Mouse (Mus musculus) ovary, adult 10 weeks (tissue): ENCODE results near the gene Btnl4. TPM values are rescaled to one million over a fixed set of nuclear protein-coding genes. Genes with fewer than 3 reads are reported as not detected.

Experiments used
- polyA plus RNA-seq: library from polyadenylated mRNA; stranded (reverse); fragments of 350-450 nt; fragmentation: Illumina TruSeq; extraction: RNeasy Lipid Tissue Mini Kit (QIAGEN cat#74804); gene quantifications from one replicate; pipeline ENCODE4 v1.2.3, GENCODE M21; 2014

Gene Btnl4
- polyA plus RNA-seq = not detected

DNA sequence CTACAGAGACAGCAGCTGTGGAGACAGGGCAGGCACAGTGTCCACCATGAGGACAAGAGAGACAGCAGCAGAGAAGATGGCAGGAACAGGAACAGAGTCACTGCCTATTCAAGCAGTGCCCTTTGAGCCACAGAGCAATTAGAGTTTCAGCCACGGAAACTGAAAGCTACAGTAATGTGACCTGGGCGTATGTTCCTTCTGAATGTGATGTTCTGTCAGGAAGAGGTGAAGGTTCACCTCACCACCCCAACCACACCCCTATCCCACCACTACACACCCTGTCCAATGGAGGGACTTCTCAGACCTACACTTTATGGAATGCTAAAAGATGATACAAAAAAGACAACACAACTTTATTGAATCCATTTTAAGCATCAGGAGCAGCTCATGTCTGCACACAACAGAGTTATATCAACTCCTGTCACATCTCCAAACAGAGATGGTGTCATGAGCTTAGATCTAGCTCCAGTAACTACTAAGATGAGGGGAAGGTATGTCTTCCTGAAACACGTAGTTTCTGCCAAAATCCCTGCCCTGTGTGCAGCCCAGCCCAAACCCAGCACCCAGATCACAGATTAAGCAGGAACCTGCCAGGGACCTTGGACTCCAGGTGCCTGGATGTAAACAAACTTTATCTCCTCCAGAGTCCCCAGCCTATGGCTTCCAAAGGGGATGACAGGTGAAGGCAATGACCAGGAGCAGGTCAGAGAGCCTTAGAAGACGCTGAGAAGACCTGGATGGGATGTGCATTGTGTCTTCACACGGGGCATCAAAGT is at the start of gene Btnl4:
Btnl4 (minus strand) TSS at position 81 of the 776 bp plus-strand sequence.

DNA sequence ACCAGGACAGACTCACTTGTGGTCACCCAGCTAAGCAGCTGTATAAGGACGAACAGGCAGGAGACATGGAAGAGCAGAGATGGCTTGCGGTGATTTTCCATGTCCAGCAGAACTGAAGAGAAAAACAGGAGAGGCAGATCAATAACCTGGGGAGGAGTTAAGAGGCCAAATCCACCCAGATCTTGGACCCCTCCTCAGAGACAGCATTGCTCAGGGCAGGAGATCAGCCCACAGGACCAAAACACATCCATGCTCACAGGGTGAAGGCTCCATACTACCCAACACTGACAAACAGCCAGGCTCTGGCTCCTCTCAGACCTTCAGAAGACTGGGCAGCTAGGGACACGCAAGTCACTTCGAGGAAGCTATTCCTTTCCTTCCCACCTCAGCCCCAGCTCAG is 40.1 kb upstream of the Btnl4 start, which contains the start of gene Btnl6:
Btnl6 (minus strand) TSS at position 101 of the 400 bp plus-strand sequence.

Other genes starting within 250 kb of the Btnl4 start
- 3.7 TPM for gene H2-Ob, start 238.4 kb downstream of the Btnl4 start, polyA plus RNA-seq
- gene H2-Ab1, start 219.6 kb downstream of the Btnl4 start, polyA plus RNA-seq = 33.0 TPM
- 106 TPM for gene H2-Aa, start 189.5 kb downstream of the Btnl4 start, polyA plus RNA-seq
- 4.0 TPM for gene H2-Eb1, start 171.5 kb downstream of the Btnl4 start, polyA plus RNA-seq
- gene H2-Eb2, start 151.7 kb downstream of the Btnl4 start, polyA plus RNA-seq = 0.17 TPM
- gene Btnl2, start 122.5 kb downstream of the Btnl4 start, polyA plus RNA-seq = 0.97 TPM
- 0.20 TPM for gene Btnl1, start 100.2 kb downstream of the Btnl4 start, polyA plus RNA-seq
- 1.8 TPM for gene BC051142, start 78.5 kb downstream of the Btnl4 start, polyA plus RNA-seq
- gene Btnl6, start 40.0 kb upstream of the Btnl4 start, polyA plus RNA-seq = not detected
- 0.40 TPM for gene Notch4, start 87.0 kb upstream of the Btnl4 start, polyA plus RNA-seq
- gene Gpsm3, start 112.5 kb upstream of the Btnl4 start, polyA plus RNA-seq = 1.7 TPM
- gene Pbx2, start 113.9 kb upstream of the Btnl4 start, polyA plus RNA-seq = 26.5 TPM
- not detected for gene Ager, start 120.5 kb upstream of the Btnl4 start, polyA plus RNA-seq
- gene Rnf5, start 126.4 kb upstream of the Btnl4 start, polyA plus RNA-seq = 35.5 TPM
- 1.9 TPM for gene Agpat1, start 126.9 kb upstream of the Btnl4 start, polyA plus RNA-seq
- gene Egfl8, start 138.7 kb upstream of the Btnl4 start, polyA plus RNA-seq = 0.66 TPM
- 3.4 TPM for gene Ppt2, start 151.2 kb upstream of the Btnl4 start, polyA plus RNA-seq
- gene Prrt1, start 152.2 kb upstream of the Btnl4 start, polyA plus RNA-seq = 1.5 TPM
- 9.4 TPM for gene Fkbpl, start 167.4 kb upstream of the Btnl4 start, polyA plus RNA-seq
- 2.5 TPM for gene Atf6b, start 169.8 kb upstream of the Btnl4 start, polyA plus RNA-seq
- 0.06 TPM for gene Tnxb, start 193.2 kb upstream of the Btnl4 start, polyA plus RNA-seq